Mouse (Mus musculus) right cerebral cortex, postnatal 14 days (tissue): ENCODE measurements around the gene Dus1l.
"Not testable (repeated sequence)": the region's sequence is repeated elsewhere in the genome, so short reads cannot be mapped to it uniquely, and the experiment has no call there.

Experiments used
- DNase-seq: peaks from one replicate; pipeline ENCODE4 v3.0.0; 2022

Gene Dus1l

GRCm38 (mm10) chr11:120795756-120796613, at the start of gene Dus1l:
Gene Dus1l, minus strand, starts transcription at chr11:120796403.
- peak; percentile 95 for DNase-seq

DNA sequence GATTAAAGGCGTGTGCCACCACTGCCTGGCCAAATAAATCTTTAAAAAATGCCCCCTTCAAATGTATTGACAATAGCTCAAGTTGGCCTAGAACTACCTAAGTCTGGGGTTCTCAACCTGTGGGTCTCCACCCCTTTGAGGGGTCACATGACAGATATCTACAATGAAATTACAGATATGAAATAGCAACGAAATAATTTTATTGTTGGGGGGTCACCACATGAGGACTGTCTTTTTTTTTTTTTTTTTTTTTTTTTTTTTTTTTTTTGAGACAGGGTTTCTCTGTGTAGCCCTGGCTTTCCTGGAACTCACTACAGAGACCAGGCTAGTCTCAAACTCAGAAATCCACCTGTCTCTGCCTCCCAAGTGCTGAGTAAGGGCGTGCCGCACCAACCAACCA, 48.1 kb upstream of the Dus1l start:
- DNase-seq = no peak

GRCm38 (mm10) chr11:120833555-120834280, 37.5 kb upstream of the Dus1l start:
- DNase-seq = no peak

DNA sequence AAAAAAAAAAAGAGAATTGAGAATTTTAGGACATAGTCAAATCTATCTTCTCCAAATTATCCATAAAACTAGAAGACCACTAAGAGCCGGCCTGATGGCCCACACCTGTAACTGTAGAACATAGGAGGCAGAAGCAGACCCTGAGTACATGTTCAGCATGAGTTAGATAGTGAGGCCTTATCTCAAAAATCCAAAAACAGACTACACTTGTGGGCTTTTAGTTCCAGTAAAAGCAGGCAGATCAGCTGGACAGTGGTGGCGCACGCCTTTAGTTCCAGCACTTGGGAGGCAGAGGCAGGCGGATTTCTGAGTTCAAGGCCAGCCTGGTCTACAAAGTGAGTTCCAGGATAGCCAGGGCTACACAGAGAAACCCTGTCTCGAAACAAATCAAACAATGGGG, 36.8 kb upstream of the Dus1l start:
- DNase-seq = not testable (repeated sequence)

DNA sequence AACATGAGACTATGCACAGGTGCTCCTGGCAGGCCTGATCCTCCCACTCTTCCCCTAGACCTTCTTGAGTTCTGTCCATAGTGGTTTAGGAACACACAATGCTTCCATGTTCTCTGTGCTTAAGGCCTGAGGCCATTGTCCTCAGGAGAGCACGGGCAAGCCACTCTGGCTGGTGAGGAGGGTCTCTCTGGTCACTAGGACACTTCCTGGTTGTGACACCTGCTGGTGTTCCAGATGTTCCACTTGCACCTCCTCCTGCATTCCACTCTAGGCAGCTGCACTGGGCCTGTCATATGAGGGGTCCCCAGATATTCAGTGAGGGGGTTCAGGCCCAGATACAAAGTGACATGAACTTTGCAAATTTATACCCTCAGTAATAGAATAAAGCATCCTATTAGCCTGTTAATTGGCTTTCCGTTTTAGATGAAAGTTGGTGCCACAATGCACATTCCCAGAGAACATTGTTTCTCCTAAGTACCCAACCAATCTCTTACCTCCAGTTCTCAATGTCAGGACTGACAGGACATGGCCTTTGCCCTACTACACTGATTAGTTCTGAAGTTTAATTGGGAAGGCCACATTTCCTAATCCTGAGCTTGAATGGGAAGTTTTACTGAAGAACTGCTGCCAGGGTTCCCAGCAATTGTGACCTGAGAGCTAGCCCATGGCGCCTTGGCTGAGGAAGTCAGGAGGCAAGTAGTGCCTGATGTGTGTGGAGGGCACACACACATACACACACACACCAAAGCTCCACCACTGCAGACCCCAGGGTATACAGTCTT, 35.6 kb upstream of the Dus1l start:
- no peak for DNase-seq

GRCm38 (mm10) chr11:120830686-120831085, 34.5 kb upstream of the Dus1l start:
- DNase-seq = no peak

GRCm38 (mm10) chr11:120829757-120830532, 33.7 kb upstream of the Dus1l start:
- no peak for DNase-seq

- no peak for DNase-seq
Measured at GRCm38 (mm10) chr11:120828416-120828815, 32.2 kb upstream of the Dus1l start.

- DNase-seq = no peak
Measured at GRCm38 (mm10) chr11:120826016-120826953, 30.1 kb upstream of the Dus1l start.

GRCm38 (mm10) chr11:120825289-120825863, 29.2 kb upstream of the Dus1l start:
- DNase-seq = no peak

GRCm38 (mm10) chr11:120824787-120825288, 28.6 kb upstream of the Dus1l start:
- no peak for DNase-seq

GRCm38 (mm10) chr11:120823956-120824786, 28.0 kb upstream of the Dus1l start, which contains the start of gene Fasn:
Gene Fasn, minus strand, starts transcription at chr11:120824547.
- DNase-seq = peak; percentile 99

DNA sequence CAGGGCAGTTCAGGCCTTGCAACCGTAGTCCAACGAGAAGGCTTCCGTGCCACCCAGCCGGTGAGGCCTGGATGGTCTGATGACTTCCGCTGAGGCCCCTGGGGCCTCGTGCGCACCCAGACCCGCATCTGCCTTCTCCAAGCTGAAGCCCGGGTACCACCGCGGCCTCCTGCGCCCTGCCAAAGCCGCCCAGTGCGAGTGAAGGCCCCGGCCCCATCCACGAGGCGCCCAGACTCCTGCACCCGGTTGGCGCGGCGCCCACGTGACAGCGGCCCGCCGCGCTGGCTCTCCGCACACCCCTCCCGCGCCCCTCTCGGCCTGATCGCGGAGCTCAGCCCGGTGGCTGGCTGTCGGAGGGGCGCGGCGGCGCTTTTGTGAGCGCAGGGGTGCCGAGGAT, 27.3 kb upstream of the Dus1l start:
- DNase-seq = peak; percentile 72

DNA sequence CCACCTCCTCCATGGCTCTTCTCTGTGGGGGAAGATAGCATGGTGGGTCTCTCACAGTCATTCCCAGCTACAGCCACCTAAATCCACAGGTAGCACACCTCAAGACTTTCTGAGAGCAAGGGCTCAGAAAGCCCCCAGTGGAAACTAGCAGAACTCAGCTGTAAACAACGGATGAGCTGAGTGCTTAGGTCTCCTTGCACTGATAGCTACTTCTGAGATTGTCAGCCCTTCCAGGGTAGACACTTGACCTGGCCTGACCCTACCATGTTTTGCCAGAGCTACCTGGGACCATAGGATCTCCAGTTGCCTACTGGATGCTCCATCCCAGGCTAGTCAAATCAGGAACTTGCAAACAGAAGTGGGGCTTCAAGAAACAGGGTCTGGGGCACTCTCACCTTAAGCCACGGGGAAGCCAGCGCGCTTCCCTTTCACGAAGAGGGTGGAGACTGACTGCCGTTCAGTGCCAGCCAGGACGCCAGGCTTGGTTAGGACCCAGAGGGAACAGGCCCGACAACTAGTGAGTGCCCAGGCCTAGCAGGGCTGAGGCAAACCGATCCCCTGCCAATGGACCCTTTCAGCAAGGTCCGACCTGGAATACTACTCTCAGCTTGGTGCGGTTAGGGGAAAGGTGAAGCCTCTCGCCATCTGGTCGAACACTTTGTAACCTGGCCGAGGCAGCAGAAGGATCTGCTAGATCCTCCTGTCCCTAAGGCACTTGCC, 26.8 kb upstream of the Dus1l start:
- no peak for DNase-seq

- no peak for DNase-seq
Measured at GRCm38 (mm10) chr11:120822321-120822720, 26.1 kb upstream of the Dus1l start.

GRCm38 (mm10) chr11:120821076-120821922, 25.1 kb upstream of the Dus1l start:
- DNase-seq = no peak

- no peak for DNase-seq
Measured at GRCm38 (mm10) chr11:120820546-120820945, 24.3 kb upstream of the Dus1l start.

GRCm38 (mm10) chr11:120819556-120819955, 23.4 kb upstream of the Dus1l start:
- no peak for DNase-seq
